Mouse (Mus musculus) G1E (cell line): ENCODE data around the gene Gtf3c5. TPM values are rescaled to one million over a fixed set of nuclear protein-coding genes. Genes with fewer than 3 reads are reported as not detected.
A peak's percentile ranks its signal among the peaks of the same experiment; 100 is the strongest.

Source experiments
- ATAC-seq: 2 replicates; pipeline ENCODE4 v1.8.0; 2016; ENCODE audit warnings: mild to moderate bottlenecking; ENCODE audit not compliant: insufficient number of reproducible peaks, poor library complexity, low FRiP score, severe bottlenecking; ENCODE audit errors: extremely low read depth
- DNase-seq: peaks from one replicate; pipeline ENCODE4 v3.0.0; 2012; ENCODE audit warnings: low spot score
- H3K27me3 ChIP-seq: 2 replicates; pipeline ENCODE4 v1.6.1; 2012; ENCODE audit warnings: mild to moderate bottlenecking, low read length, inconsistent platforms; ENCODE audit not compliant: insufficient read depth
- H3K36me3 ChIP-seq: replicated peaks from 2 replicates; pipeline ENCODE3; 2012; ENCODE audit warnings: mild to moderate bottlenecking, inconsistent platforms
- H3K4me1 ChIP-seq: 2 replicates; pipeline ENCODE4 v1.6.1; 2012; ENCODE audit warnings: low read depth, low read length, inconsistent platforms, mixed read lengths; ENCODE audit not compliant: insufficient read depth
- H3K4me3 ChIP-seq: 2 replicates; pipeline ENCODE4 v1.5.1; 2012; ENCODE audit warnings: low read depth, mild to moderate bottlenecking, inconsistent platforms, low read length, moderate library complexity, mixed read lengths
- H3K9me3 ChIP-seq: replicated peaks from 2 replicates; pipeline ENCODE4 v1.6.1; 2012; ENCODE audit warnings: inconsistent platforms
- CTCF ChIP-seq: IDR thresholded peaks from 2 replicates; pipeline ENCODE4 v1.5.1; 2012; ENCODE audit warnings: low read depth, low read length, inconsistent platforms, mixed read lengths
- GATA1 ChIP-seq: IDR thresholded peaks from 2 replicates; pipeline ENCODE4 v1.6.1; 2012; ENCODE audit warnings: borderline replicate concordance, low read length, inconsistent platforms, mixed read lengths
- GATA2 ChIP-seq: IDR thresholded peaks from 2 replicates; pipeline ENCODE4 v1.6.1; 2012; ENCODE audit warnings: low read depth, low read length, inconsistent platforms, borderline replicate concordance
- POLR2AphosphoS5 ChIP-seq: IDR thresholded peaks from 2 replicates; pipeline ENCODE4 v1.6.1; 2012; ENCODE audit warnings: low read depth, low read length, inconsistent platforms; ENCODE audit not compliant: insufficient replicate concordance
- TAL1 ChIP-seq: conservative IDR thresholded peaks from 2 replicates; pipeline ENCODE4 v1.6.1; 2012; ENCODE audit warnings: low read depth, low read length, inconsistent platforms, mixed read lengths
- polyA plus RNA-seq: library from polyadenylated mRNA; stranded (reverse); fragments of >175 nt; gene quantifications from 2 replicates; pipeline ENCODE4 v1.2.3, GENCODE M21; 2012
- total RNA-seq, 2 experiments: library from RNA; stranded (forward) in 1 of 2; stranded (reverse) in 1 of 2; fragments of 200-1000 nt in 1 of 2; fragments of >200 nt in 1 of 2; fragmentation: Nextera tagmentation in 1 of 2; gene quantifications; 2 replicates each; pipeline ENCODE4 v1.2.3; 2014 to 2017

The Gtf3c5 gene
- total and polyA plus RNA-seq, 3 experiments: 19.0 to 60.2 (median 26.0) TPM

GRCm38 (mm10) chr2:28525219-28525942 is 58.2 kb downstream of the Gtf3c5 start:
- no peaks in the 10 kb centered on the region for H3K9me3 ChIP-seq
- no peaks in the 10 kb centered on the region for H3K36me3 ChIP-seq
- ATAC-seq: peak; percentile 15; the same call in 1 of the 2 replicates
- H3K4me1 ChIP-seq: peaks cover 5% of the 10 kb centered on the region
- peaks cover 47% of the 10 kb centered on the region for H3K27me3 ChIP-seq
- no peak for DNase-seq
- no peak overlapping the region for H3K4me3 ChIP-seq
- TF ChIP-seq CTCF (no peak), TAL1 (no peak), GATA2 (no peak), POLR2AphosphoS5 (no peak), GATA1 (no peak)

DNA sequence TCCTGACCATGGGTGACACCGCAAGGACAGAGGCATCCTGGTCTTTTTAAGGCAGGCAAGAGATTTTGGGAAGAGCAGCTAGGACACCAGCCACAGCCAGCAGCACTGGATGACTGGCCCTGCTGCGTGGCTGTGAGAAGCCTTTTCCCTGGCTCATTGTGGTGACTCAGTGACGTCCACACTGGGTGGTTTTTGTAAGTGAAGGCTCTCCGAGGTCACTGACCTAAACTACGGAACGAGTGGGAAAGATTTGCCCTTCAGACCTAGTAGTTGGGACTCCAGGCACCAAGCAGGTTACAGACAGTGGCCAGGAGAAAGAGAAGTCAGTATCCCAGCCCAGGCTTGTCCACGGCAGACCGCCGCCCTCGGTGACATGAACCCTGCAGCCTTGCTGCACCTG is 59.1 kb downstream of the Gtf3c5 start:
- Histone ChIP-seq H3K4me1 (peaks cover 5% of the 10 kb centered on the region), H3K9me3 (no peaks in the 10 kb centered on the region), H3K4me3 (no peak overlapping the region)

DNA sequence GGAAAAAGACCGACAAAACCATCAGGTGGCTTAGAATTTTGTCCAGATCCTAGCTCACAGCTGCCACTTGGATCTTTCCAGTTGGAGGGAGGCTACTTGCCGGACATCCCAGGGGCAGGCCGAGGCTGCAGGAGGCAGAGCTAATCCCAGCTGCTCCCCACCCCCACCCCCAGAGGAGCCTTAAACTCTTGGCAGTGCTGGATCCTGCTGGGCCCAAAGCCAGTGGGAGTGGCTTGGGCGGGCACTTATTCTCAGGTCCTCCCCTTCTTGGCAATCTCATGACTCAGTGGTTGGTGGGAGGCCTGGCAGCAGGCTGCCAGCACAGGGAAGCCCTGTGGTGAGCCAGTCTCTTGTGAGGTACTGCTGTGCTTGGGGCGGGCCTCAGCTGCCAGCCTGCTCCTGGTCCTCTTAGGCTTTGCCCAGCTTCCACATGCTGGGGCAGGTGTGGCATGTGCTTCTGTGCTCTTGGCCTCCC is 59.9 kb downstream of the Gtf3c5 start:
- Histone ChIP-seq H3K36me3 (no peaks in the 10 kb centered on the region), H3K27me3 (peaks cover 41% of the 10 kb centered on the region), H3K4me1 (peaks cover 5% of the 10 kb centered on the region), H3K9me3 (no peaks in the 10 kb centered on the region), H3K4me3 (no peak overlapping the region)
- DNase-seq: no peak
- TF ChIP-seq GATA2 (no peak), POLR2AphosphoS5 (no peak), TAL1 (no peak), GATA1 (no peak), CTCF (no peak)
- no peak for ATAC-seq

More for the DNA sequence above, 59.1 kb downstream of the Gtf3c5 start:
- ATAC-seq: no peak
- no peaks in the 10 kb centered on the region for H3K36me3 ChIP-seq
- no peak for DNase-seq
- TF ChIP-seq POLR2AphosphoS5: no peak
- TF ChIP-seq GATA2: no peak
- no peak for TF ChIP-seq TAL1
- H3K27me3 ChIP-seq: peaks cover 43% of the 10 kb centered on the region

GRCm38 (mm10) chr2:28522166-28522565 is 61.4 kb downstream of the Gtf3c5 start:
- peaks cover 30% of the 10 kb centered on the region; the same call in 1 of the 2 replicates for H3K27me3 ChIP-seq
- no peak overlapping the region for H3K4me3 ChIP-seq
- H3K36me3 ChIP-seq: no peaks in the 10 kb centered on the region
- DNase-seq: no peak
- no peaks in the 10 kb centered on the region for H3K9me3 ChIP-seq
- peaks cover 10% of the 10 kb centered on the region for H3K4me1 ChIP-seq
- ATAC-seq: no peak
- no peak for TF ChIP-seq GATA2
- no peak for TF ChIP-seq CTCF
- no peak for TF ChIP-seq POLR2AphosphoS5
- no peak for TF ChIP-seq GATA1
- no peak for TF ChIP-seq TAL1

- DNase-seq: no peak
- no peaks in the 10 kb centered on the region for H3K36me3 ChIP-seq
- H3K9me3 ChIP-seq: no peaks in the 10 kb centered on the region
- H3K4me1 ChIP-seq: peaks cover 10% of the 10 kb centered on the region
- H3K4me3 ChIP-seq: no peak overlapping the region
- ATAC-seq: no peak
- peaks cover 29% of the 10 kb centered on the region; the same call in 1 of the 2 replicates for H3K27me3 ChIP-seq
- TF ChIP-seq TAL1: no peak
- no peak for TF ChIP-seq GATA2
- no peak for TF ChIP-seq POLR2AphosphoS5
- no peak for TF ChIP-seq GATA1
- TF ChIP-seq CTCF: no peak
Measured at GRCm38 (mm10) chr2:28521571-28522151, 61.9 kb downstream of the Gtf3c5 start.

DNA sequence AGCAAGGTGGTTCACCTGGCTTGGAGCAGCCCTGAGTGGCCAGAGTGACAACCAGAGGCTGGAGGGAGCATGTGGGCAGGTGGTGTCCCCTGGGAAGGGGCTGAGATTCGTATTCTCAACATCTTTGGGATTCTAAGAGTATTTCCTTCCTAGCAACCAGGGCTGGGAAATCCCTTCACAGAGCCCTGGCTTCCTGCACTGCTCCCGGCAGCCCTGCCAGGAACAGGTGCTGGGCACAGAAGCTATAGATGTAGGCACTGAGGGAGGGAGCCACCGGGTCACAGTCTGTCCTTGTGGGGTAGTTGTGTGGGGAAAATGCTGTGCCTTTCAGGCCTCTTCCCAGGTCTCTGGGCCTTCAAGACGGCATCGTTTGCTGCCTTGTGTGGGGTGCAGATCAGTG is 63.0 kb downstream of the Gtf3c5 start:
- ATAC-seq: no peak
- DNase-seq: no peak
- Histone ChIP-seq H3K9me3 (no peaks in the 10 kb centered on the region), H3K4me1 (peaks cover 8% of the 10 kb centered on the region), H3K36me3 (no peaks in the 10 kb centered on the region), H3K27me3 (peaks cover 30% of the 10 kb centered on the region), H3K4me3 (no peak overlapping the region)
- TF ChIP-seq GATA2 (no peak), CTCF (no peak), POLR2AphosphoS5 (no peak), GATA1 (no peak), TAL1 (no peak)
